Mouse (Mus musculus) myocyte (in vitro differentiated cells): ENCODE data around the gene Als2. TPM values are rescaled to one million over a fixed set of nuclear protein-coding genes. Genes with fewer than 3 reads are reported as not detected.

Source experiments
- H3K27me3 ChIP-seq: one replicate; pipeline ENCODE4 v1.6.1; 2011; ENCODE audit not compliant: control insufficient read depth, insufficient read depth, insufficient read length
- H3K36me3 ChIP-seq: one replicate; pipeline ENCODE4 v1.6.1; 2011; ENCODE audit not compliant: control insufficient read depth, insufficient read depth
- H3K4me2 ChIP-seq: one replicate; pipeline ENCODE4 v1.6.1; 2011; ENCODE audit warnings: low read depth, control low read depth
- H3K4me3 ChIP-seq: one replicate; pipeline ENCODE4 v1.5.1; 2011; ENCODE audit warnings: mild to moderate bottlenecking, control low read depth, moderate library complexity
- H3K79me2 ChIP-seq: one replicate; pipeline ENCODE4 v1.6.1; 2011; ENCODE audit not compliant: control insufficient read depth, insufficient read depth
- H3ac ChIP-seq: one replicate; pipeline ENCODE4 v1.6.1; 2011; ENCODE audit not compliant: control insufficient read depth, insufficient read length
- CEBPB ChIP-seq: IDR thresholded peaks from 2 replicates; pipeline ENCODE4 v1.6.1; 2011; ENCODE audit warnings: mild to moderate bottlenecking, moderate library complexity; ENCODE audit not compliant: poor library complexity, insufficient read depth, severe bottlenecking
- E2F4 ChIP-seq: IDR thresholded peaks from one replicate; pipeline ENCODE4 v1.6.1; 2011; ENCODE audit warnings: mild to moderate bottlenecking, control low read depth, moderate library complexity; ENCODE audit not compliant: insufficient read depth
- MAX ChIP-seq: IDR thresholded peaks from one replicate; pipeline ENCODE4 v1.6.1; 2011; ENCODE audit warnings: low read depth, mild to moderate bottlenecking, control low read depth
- MYOD1 ChIP-seq, 3 experiments: IDR thresholded peaks; one replicate each; pipeline ENCODE4 v1.6.1; 2011; ENCODE audit warnings: control low read depth in 2 of 3, low read depth in 2 of 3, mild to moderate bottlenecking in 2 of 3, moderate library complexity in 1 of 3; ENCODE audit not compliant: insufficient read length in 2 of 3, control insufficient read depth in 1 of 3
- MYOG ChIP-seq, 3 experiments: IDR thresholded peaks; one replicate each; pipeline ENCODE4 v1.6.1; 2011; ENCODE audit warnings: control low read depth in 2 of 3, low read depth in 2 of 3, mild to moderate bottlenecking in 2 of 3; ENCODE audit not compliant: insufficient read length in 2 of 3, control insufficient read depth in 1 of 3, insufficient read depth in 1 of 3
- POLR2A ChIP-seq: IDR thresholded peaks from one replicate; pipeline ENCODE4 v1.6.1; 2011; ENCODE audit warnings: low read depth, mild to moderate bottlenecking, control low read depth, moderate library complexity; ENCODE audit not compliant: insufficient read length
- POLR2AphosphoS2 ChIP-seq: IDR thresholded peaks from one replicate; pipeline ENCODE4 v1.6.1; 2011; ENCODE audit warnings: low read depth, control low read depth; ENCODE audit not compliant: insufficient read length
- REST ChIP-seq: IDR thresholded peaks from one replicate; pipeline ENCODE4 v1.6.1; 2011; ENCODE audit warnings: mild to moderate bottlenecking, control low read depth, moderate library complexity; ENCODE audit not compliant: insufficient read depth, insufficient read length
- SRF ChIP-seq: IDR thresholded peaks from one replicate; pipeline ENCODE4 v1.6.1; 2011; ENCODE audit warnings: low read depth; ENCODE audit not compliant: control insufficient read depth, insufficient read length
- TCF12 ChIP-seq: IDR thresholded peaks from one replicate; pipeline ENCODE4 v1.6.1; 2011; ENCODE audit warnings: mild to moderate bottlenecking, control low read depth; ENCODE audit not compliant: poor library complexity, insufficient read depth, severe bottlenecking
- TCF3 ChIP-seq: IDR thresholded peaks from one replicate; pipeline ENCODE4 v1.6.1; 2011; ENCODE audit warnings: low read depth, control low read depth; ENCODE audit not compliant: insufficient read length
- USF1 ChIP-seq: IDR thresholded peaks from one replicate; pipeline ENCODE4 v1.6.1; 2011; ENCODE audit warnings: low read depth, mild to moderate bottlenecking, control low read depth, moderate library complexity
- polyA plus RNA-seq: library from polyadenylated mRNA; unstranded; fragments of >200 nt; fragmentation: generic; extraction: Trizol; gene quantifications from one replicate; pipeline ENCODE4 v1.2.1, GENCODE M21; 2012; ENCODE audit warnings: missing spikeins

Gene Als2
- polyA plus RNA-seq, 1 experiment, result 7.8 TPM

GRCm38 (mm10) chr1:59174514-59175373 is 62.3 kb downstream of the Als2 start:
- no peaks in the 10 kb centered on the region for H3K27me3 ChIP-seq
- TF ChIP-seq POLR2AphosphoS2, result no peak
- TF ChIP-seq POLR2A, result no peak
- no peak for TF ChIP-seq E2F4
- TF ChIP-seq MYOG (IDR thresholded peaks at IDR 0.05; ENCODE audit: control insufficient read depth in 1 of 3, insufficient read depth in 1 of 3, insufficient read length in 2 of 3, low read depth in 2 of 3), result no peak
- TF ChIP-seq SRF, result no peak
- TF ChIP-seq MYOD1 (IDR thresholded peaks at IDR 0.05; ENCODE audit: control insufficient read depth in 1 of 3, insufficient read length in 2 of 3, low read depth in 2 of 3), result no peak
- TF ChIP-seq CEBPB, result no peak
- no peak for TF ChIP-seq REST
- no peak for TF ChIP-seq MAX
- TF ChIP-seq USF1, result no peak
- no peak for TF ChIP-seq TCF12
- TF ChIP-seq TCF3, result no peak
- H3K4me3 ChIP-seq, result no peak overlapping the region
- H3K36me3 ChIP-seq, result peaks cover 13% of the 10 kb centered on the region
- H3K79me2 ChIP-seq, result no peaks in the 10 kb centered on the region
- H3ac ChIP-seq, result no peak overlapping the region
- no peak overlapping the region for H3K4me2 ChIP-seq

DNA sequence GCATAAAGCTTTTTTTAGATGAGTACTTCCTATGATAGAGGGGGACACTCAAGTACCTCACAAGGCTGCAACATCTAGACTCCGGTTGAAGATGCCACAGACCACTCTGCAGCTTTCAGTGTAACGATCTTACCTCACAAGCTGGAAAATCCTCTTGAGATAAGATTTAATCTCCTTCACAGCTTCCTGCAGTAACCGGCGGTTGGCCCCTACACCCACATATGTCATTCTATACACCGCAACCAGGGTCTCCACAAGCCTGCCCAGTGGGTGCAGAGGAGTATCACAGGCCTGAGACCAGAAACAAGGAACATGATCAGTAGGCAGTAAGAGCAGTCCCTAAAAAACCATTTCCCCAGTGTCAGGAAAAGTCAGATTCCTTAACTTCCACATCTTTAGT is 64.0 kb downstream of the Als2 start:
- H3K36me3 ChIP-seq, result peaks cover 17% of the 10 kb centered on the region
- no peaks in the 10 kb centered on the region for H3K27me3 ChIP-seq
- TF ChIP-seq USF1, result no peak
- TF ChIP-seq MYOD1 (IDR thresholded peaks at IDR 0.05; ENCODE audit: control insufficient read depth in 1 of 3, insufficient read length in 2 of 3, low read depth in 2 of 3), result no peak
- TF ChIP-seq SRF, result no peak
- no peak for TF ChIP-seq POLR2AphosphoS2
- TF ChIP-seq MAX, result no peak
- no peak for TF ChIP-seq TCF3
- no peak for TF ChIP-seq TCF12
- TF ChIP-seq POLR2A, result no peak
- no peak for TF ChIP-seq REST
- TF ChIP-seq CEBPB, result no peak
- no peak for TF ChIP-seq E2F4
- no peak for TF ChIP-seq MYOG (IDR thresholded peaks at IDR 0.05; ENCODE audit: control insufficient read depth in 1 of 3, insufficient read depth in 1 of 3, insufficient read length in 2 of 3, low read depth in 2 of 3)
- H3K4me2 ChIP-seq, result no peak overlapping the region
- H3K79me2 ChIP-seq, result no peaks in the 10 kb centered on the region
- H3K4me3 ChIP-seq, result no peak overlapping the region
- H3ac ChIP-seq, result no peak overlapping the region

DNA sequence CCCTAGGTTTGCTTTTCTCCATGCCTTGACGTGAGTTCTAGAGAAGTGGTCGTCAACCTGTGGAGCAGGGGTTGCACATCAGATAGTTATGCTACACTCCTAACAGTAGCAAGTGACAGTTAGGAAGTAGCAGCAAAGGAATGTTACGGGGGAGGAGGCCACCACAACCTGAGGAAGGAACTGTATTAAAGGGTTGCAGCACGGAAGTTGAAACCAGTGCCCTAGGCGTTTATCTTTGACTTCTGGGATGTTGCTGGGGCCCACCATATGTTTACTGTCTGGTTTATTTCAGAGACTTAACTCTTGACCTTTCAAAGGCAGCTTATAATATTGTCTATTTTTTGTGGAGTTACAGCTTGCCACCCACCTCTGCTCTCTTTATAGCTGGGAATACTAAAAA is 65.2 kb downstream of the Als2 start:
- Histone ChIP-seq H3K36me3 (peaks cover 26% of the 10 kb centered on the region), H3K4me3 (no peak overlapping the region), H3K27me3 (no peaks in the 10 kb centered on the region), H3K79me2 (no peaks in the 10 kb centered on the region), H3ac (no peak overlapping the region), H3K4me2 (no peak overlapping the region)
- no peak for TF ChIP-seq REST
- no peak for TF ChIP-seq TCF3
- TF ChIP-seq POLR2AphosphoS2, result no peak
- TF ChIP-seq USF1, result no peak
- no peak for TF ChIP-seq SRF
- no peak for TF ChIP-seq E2F4
- no peak for TF ChIP-seq MYOD1 (IDR thresholded peaks at IDR 0.05; ENCODE audit: control insufficient read depth in 1 of 3, insufficient read length in 2 of 3, low read depth in 2 of 3)
- no peak for TF ChIP-seq MAX
- TF ChIP-seq CEBPB, result no peak
- TF ChIP-seq MYOG (IDR thresholded peaks at IDR 0.05; ENCODE audit: control insufficient read depth in 1 of 3, insufficient read depth in 1 of 3, insufficient read length in 2 of 3, low read depth in 2 of 3), result no peak
- no peak for TF ChIP-seq TCF12
- TF ChIP-seq POLR2A, result no peak

GRCm38 (mm10) chr1:59170290-59170689 is 66.7 kb downstream of the Als2 start:
- H3K4me2 ChIP-seq, result no peak overlapping the region
- no peak overlapping the region for H3ac ChIP-seq
- H3K27me3 ChIP-seq, result no peaks in the 10 kb centered on the region
- TF ChIP-seq MAX (no peak), REST (no peak), E2F4 (no peak), SRF (no peak), MYOG (IDR thresholded peaks at IDR 0.05; ENCODE audit: control insufficient read depth in 1 of 3, insufficient read depth in 1 of 3, insufficient read length in 2 of 3, low read depth in 2 of 3) (no peak), USF1 (no peak)
- H3K79me2 ChIP-seq, result no peaks in the 10 kb centered on the region
- H3K4me3 ChIP-seq, result no peak overlapping the region
- peaks cover 32% of the 10 kb centered on the region for H3K36me3 ChIP-seq
